Mouse (Mus musculus): ENCODE measurements at regions not wholly inside any gene's neighbourhood (a gene's known extent, or its start where the extent isn't known, plus 50 kb on each side); places are given as distances from the start of the nearest gene placed in this dataset.

DNA sequence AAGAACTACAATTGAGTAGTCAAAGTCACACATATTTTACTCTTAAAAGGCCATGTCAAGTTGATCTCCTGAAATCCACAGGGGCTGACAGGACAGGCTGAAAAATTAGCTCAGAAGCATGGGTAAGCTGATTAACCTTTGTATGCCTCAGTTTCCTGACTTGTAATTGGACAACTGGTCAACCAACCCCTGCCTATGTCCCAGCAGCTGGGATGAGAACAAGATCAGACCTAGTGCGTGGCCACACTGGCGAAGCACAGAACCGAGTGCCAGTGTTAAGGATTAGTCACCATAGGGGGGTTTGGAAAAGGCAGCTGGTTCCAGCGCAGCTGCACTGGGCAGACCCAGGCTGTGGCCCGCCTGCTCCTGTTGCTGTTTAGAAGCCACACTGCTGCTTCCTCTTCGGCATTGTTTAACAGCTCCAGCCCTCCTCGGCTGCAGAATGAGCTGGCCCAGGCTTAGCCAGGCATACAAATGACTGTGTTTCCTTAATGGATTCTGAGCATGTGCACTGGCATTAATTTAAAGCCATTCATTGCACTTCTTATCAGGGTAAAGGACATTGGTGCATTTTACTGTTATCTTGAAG, 120.1 kb upstream of the Dock1 start:
- H3K4me3 ChIP-seq (ENCODE audit: low read depth, low read length), result no peak overlapping the region
- no peaks in the 10 kb centered on the region for H3K27me3 ChIP-seq (ENCODE audit: control insufficient read depth, insufficient read depth, low read length)
- H3K9ac ChIP-seq (ENCODE audit: low read length), result no peak overlapping the region
- ATAC-seq (ENCODE audit: insufficient read depth, low FRiP score, low TSS enrichment) (no peak), DNase-seq (ENCODE audit: low spot score) (peak; percentile 33)
- no peaks in the 10 kb centered on the region for H3K4me1 ChIP-seq (ENCODE audit: control insufficient read depth, insufficient read depth, low read length)
- H3K36me3 ChIP-seq (ENCODE audit: control insufficient read depth, insufficient read depth, low read length), result no peaks in the 10 kb centered on the region
- H3K27ac ChIP-seq (ENCODE audit: low read depth, low read length), result no peak overlapping the region
- H3K9me3 ChIP-seq (ENCODE audit: control insufficient read depth, low read length), result no peaks in the 10 kb centered on the region
- 63% methylated on average over 7 of the region's 7 CpGs for WGBS
- H3K4me2 ChIP-seq (ENCODE audit: low read depth), result no peak overlapping the region

- Histone ChIP-seq H3K4me2 (ENCODE audit: low read depth) (no peak overlapping the region), H3K27me3 (ENCODE audit: control insufficient read depth, insufficient read depth, low read length) (no peaks in the 10 kb centered on the region), H3K4me1 (ENCODE audit: control insufficient read depth, insufficient read depth, low read length) (no peaks in the 10 kb centered on the region), H3K36me3 (ENCODE audit: control insufficient read depth, insufficient read depth, low read length) (no peaks in the 10 kb centered on the region), H3K4me3 (ENCODE audit: low read depth, low read length) (no peak overlapping the region), H3K9me3 (ENCODE audit: control insufficient read depth, low read length) (no peaks in the 10 kb centered on the region), H3K27ac (ENCODE audit: low read depth, low read length) (no peak overlapping the region), H3K9ac (ENCODE audit: low read length) (no peak overlapping the region)
- DNase-seq (ENCODE audit: low spot score) (no peak), ATAC-seq (ENCODE audit: insufficient read depth, low FRiP score, low TSS enrichment) (no peak)
- 79% methylated on average over 6 of the region's 6 CpGs for WGBS
Measured at GRCm38 (mm10) chr7:134552051-134552451, 118.4 kb upstream of the Dock1 start.

DNA sequence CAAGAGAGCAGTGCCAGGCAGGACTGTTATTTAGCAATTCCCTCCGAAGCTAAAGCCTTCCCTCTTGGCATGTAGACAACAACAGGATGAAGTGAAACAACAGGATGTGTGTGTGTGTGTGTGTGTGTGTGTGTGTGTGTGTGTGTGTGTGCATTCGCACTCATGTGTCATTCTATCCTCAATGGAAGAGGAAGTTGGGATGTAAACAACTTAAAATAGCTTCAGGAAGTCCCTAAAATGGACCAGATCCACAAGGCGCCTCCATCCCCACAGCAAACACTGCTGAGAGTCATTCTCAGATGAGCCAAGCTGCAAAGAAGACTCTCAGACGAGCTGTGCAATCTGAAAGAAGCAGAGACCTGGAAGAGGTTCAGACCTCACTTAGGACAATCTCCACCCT, 114.4 kb upstream of the Dock1 start:
- Histone ChIP-seq H3K4me1 (ENCODE audit: control insufficient read depth, insufficient read depth, low read length) (no peaks in the 10 kb centered on the region), H3K27ac (ENCODE audit: low read depth, low read length) (no peak overlapping the region), H3K4me2 (ENCODE audit: low read depth) (no peak overlapping the region), H3K9ac (ENCODE audit: low read length) (no peak overlapping the region), H3K36me3 (ENCODE audit: control insufficient read depth, insufficient read depth, low read length) (no peaks in the 10 kb centered on the region), H3K9me3 (ENCODE audit: control insufficient read depth, low read length) (no peaks in the 10 kb centered on the region), H3K4me3 (ENCODE audit: low read depth, low read length) (no peak overlapping the region), H3K27me3 (ENCODE audit: control insufficient read depth, insufficient read depth, low read length) (no peaks in the 10 kb centered on the region)
- ATAC-seq (ENCODE audit: insufficient read depth, low FRiP score, low TSS enrichment) (no peak), DNase-seq (ENCODE audit: low spot score) (no peak)
- WGBS, result 71% methylated on average over 4 of the region's 4 CpGs

GRCm38 (mm10) chr7:134566322-134566721, 104.1 kb upstream of the Dock1 start:
- no peaks in the 10 kb centered on the region for H3K9me3 ChIP-seq (ENCODE audit: control insufficient read depth, low read length)
- no peak overlapping the region for H3K4me3 ChIP-seq (ENCODE audit: low read depth, low read length)
- H3K9ac ChIP-seq (ENCODE audit: low read length), result no peak overlapping the region
- 68% methylated on average over 5 of the region's 5 CpGs for WGBS
- H3K4me1 ChIP-seq (ENCODE audit: control insufficient read depth, insufficient read depth, low read length), result no peaks in the 10 kb centered on the region
- ATAC-seq (ENCODE audit: insufficient read depth, low FRiP score, low TSS enrichment) (no peak), DNase-seq (ENCODE audit: low spot score) (peak; percentile 57)
- no peak overlapping the region for H3K4me2 ChIP-seq (ENCODE audit: low read depth)
- H3K27me3 ChIP-seq (ENCODE audit: control insufficient read depth, insufficient read depth, low read length), result no peaks in the 10 kb centered on the region
- H3K27ac ChIP-seq (ENCODE audit: low read depth, low read length), result no peak overlapping the region
- no peaks in the 10 kb centered on the region for H3K36me3 ChIP-seq (ENCODE audit: control insufficient read depth, insufficient read depth, low read length)

GRCm38 (mm10) chr7:134569247-134569646, 101.2 kb upstream of the Dock1 start:
- Histone ChIP-seq H3K9me3 (ENCODE audit: control insufficient read depth, low read length) (no peaks in the 10 kb centered on the region), H3K4me3 (ENCODE audit: low read depth, low read length) (no peak overlapping the region), H3K9ac (ENCODE audit: low read length) (no peak overlapping the region), H3K27ac (ENCODE audit: low read depth, low read length) (no peak overlapping the region), H3K4me2 (ENCODE audit: low read depth) (no peak overlapping the region), H3K27me3 (ENCODE audit: control insufficient read depth, insufficient read depth, low read length) (no peaks in the 10 kb centered on the region), H3K4me1 (ENCODE audit: control insufficient read depth, insufficient read depth, low read length) (no peaks in the 10 kb centered on the region), H3K36me3 (ENCODE audit: control insufficient read depth, insufficient read depth, low read length) (no peaks in the 10 kb centered on the region)
- DNase-seq (ENCODE audit: low spot score) (no peak), ATAC-seq (ENCODE audit: insufficient read depth, low FRiP score, low TSS enrichment) (no peak)
- WGBS, result 87% methylated on average over 3 of the region's 3 CpGs

DNA sequence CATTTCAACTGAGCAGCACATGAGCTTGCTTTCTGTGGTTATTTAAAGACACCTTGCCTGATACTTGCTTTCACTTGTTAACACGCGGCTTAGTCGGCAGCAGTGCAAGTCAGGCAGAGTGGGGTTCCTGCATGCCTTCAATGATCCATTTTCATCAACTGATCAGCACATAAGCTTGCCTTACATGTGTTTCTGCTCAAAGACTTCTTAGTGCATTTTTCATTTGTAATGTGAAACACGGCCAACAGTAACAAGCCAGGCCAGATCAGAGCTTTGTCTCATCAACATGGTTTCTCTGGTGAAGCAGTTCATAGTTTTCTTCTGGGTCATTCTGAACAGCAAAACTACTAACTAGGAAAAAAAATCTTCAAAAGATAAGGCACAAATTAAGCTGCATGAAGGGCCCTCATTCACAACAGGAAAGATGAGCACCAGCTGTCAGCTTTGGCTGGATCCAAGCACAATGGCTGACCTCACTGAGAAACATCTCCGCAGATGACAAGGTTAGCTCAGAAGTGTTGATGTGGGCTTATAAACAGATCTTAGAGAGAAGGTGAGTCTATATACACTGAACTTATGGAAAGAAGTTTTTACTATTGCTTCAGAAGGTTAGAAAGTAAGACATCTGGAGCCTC, 100.2 kb upstream of the Dock1 start:
- H3K27me3 ChIP-seq (ENCODE audit: control insufficient read depth, insufficient read depth, low read length), result no peaks in the 10 kb centered on the region
- no peak overlapping the region for H3K27ac ChIP-seq (ENCODE audit: low read depth, low read length)
- ATAC-seq (ENCODE audit: insufficient read depth, low FRiP score, low TSS enrichment) (no peak), DNase-seq (ENCODE audit: low spot score) (no peak)
- no peak overlapping the region for H3K4me3 ChIP-seq (ENCODE audit: low read depth, low read length)
- no peaks in the 10 kb centered on the region for H3K9me3 ChIP-seq (ENCODE audit: control insufficient read depth, low read length)
- no peaks in the 10 kb centered on the region for H3K36me3 ChIP-seq (ENCODE audit: control insufficient read depth, insufficient read depth, low read length)
- 92% methylated on average over 5 of the region's 5 CpGs for WGBS
- H3K9ac ChIP-seq (ENCODE audit: low read length), result no peak overlapping the region
- H3K4me1 ChIP-seq (ENCODE audit: control insufficient read depth, insufficient read depth, low read length), result no peaks in the 10 kb centered on the region
- no peak overlapping the region for H3K4me2 ChIP-seq (ENCODE audit: low read depth)

DNA sequence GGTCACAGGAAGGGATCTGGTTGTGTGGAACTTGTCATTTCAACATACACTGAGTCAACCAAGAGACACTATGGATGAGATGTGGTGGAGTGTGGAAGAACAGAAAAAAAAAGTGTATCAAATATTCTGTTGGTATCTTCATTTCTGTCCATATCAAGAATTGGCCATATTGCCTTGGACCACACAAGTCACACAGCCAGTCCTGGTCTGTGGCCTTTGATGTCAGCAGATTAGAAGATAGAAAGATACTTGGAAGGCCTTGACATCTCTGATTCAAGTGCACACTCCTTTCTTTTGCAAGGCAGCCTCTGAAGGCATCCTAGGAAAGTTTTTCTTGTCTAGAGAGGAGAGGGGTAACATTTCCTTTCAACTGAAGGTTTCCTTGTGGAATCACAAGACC, 88.7 kb upstream of the Dock1 start:
- DNase-seq (ENCODE audit: low spot score), result no peak
- H3K4me1 ChIP-seq (ENCODE audit: control insufficient read depth, insufficient read depth, low read length), result no peaks in the 10 kb centered on the region
- H3K27me3 ChIP-seq (ENCODE audit: control insufficient read depth, insufficient read depth, low read length), result no peaks in the 10 kb centered on the region
- H3K4me3 ChIP-seq (ENCODE audit: low read depth, low read length), result no peak overlapping the region
- H3K9me3 ChIP-seq (ENCODE audit: control insufficient read depth, low read length), result no peaks in the 10 kb centered on the region
- H3K36me3 ChIP-seq (ENCODE audit: control insufficient read depth, insufficient read depth, low read length), result no peaks in the 10 kb centered on the region
- no peak overlapping the region for H3K4me2 ChIP-seq (ENCODE audit: low read depth)
- no peak overlapping the region for H3K27ac ChIP-seq (ENCODE audit: low read depth, low read length)
- no peak overlapping the region for H3K9ac ChIP-seq (ENCODE audit: low read length)
- ATAC-seq (ENCODE audit: insufficient read depth, low FRiP score, low TSS enrichment), result no peak

DNA sequence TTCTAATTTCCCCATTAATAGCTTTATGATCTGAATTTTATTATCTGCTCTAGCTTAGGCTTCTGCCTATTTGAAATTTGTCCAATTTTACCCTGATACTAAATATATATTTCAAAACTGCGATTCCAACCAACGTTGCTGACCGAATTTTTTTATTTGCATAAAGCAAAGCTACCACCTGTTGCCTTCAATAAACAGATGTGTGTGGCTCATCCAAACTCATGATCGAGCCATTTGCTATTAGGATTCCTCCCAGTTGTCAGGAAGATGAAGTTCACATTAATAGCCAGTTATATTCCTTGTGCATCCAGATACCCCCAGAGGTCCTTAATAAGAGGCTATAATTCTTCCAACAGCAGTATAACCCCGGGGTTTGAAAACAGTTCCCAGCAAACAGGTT, 85.0 kb upstream of the Dock1 start:
- Histone ChIP-seq H3K4me3 (ENCODE audit: low read depth, low read length) (no peak overlapping the region), H3K9ac (ENCODE audit: low read length) (no peak overlapping the region), H3K27ac (ENCODE audit: low read depth, low read length) (no peak overlapping the region), H3K4me1 (ENCODE audit: control insufficient read depth, insufficient read depth, low read length) (no peaks in the 10 kb centered on the region), H3K27me3 (ENCODE audit: control insufficient read depth, insufficient read depth, low read length) (no peaks in the 10 kb centered on the region), H3K36me3 (ENCODE audit: control insufficient read depth, insufficient read depth, low read length) (no peaks in the 10 kb centered on the region), H3K4me2 (ENCODE audit: low read depth) (no peak overlapping the region), H3K9me3 (ENCODE audit: control insufficient read depth, low read length) (no peaks in the 10 kb centered on the region)
- no peak for DNase-seq (ENCODE audit: low spot score)
- no peak for ATAC-seq (ENCODE audit: insufficient read depth, low FRiP score, low TSS enrichment)
- WGBS, result 87% methylated on average over 5 of the region's 5 CpGs

DNA sequence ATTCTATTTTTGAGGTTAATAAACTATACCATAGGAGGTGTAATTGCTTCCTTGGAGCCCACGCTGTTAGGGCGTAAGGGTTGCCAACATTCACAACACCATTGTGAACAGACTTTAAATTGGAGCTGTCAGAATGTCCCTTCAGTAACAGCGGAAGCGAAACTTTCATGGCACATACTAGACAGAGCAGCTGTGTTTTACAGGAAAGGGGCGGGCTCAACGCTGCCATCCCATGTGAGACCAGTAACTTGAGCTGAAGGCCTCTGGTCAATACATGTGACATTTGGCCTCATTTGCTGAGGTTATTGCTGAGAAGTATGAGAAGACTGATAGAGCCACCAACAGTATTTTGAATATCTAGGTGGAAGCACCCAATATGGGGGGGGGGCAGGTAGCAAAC, 83.5 kb upstream of the Dock1 start:
- Histone ChIP-seq H3K27me3 (ENCODE audit: control insufficient read depth, insufficient read depth, low read length) (no peaks in the 10 kb centered on the region), H3K9me3 (ENCODE audit: control insufficient read depth, low read length) (no peaks in the 10 kb centered on the region), H3K4me3 (ENCODE audit: low read depth, low read length) (no peak overlapping the region), H3K36me3 (ENCODE audit: control insufficient read depth, insufficient read depth, low read length) (no peaks in the 10 kb centered on the region), H3K9ac (ENCODE audit: low read length) (no peak overlapping the region), H3K27ac (ENCODE audit: low read depth, low read length) (no peak overlapping the region), H3K4me1 (ENCODE audit: control insufficient read depth, insufficient read depth, low read length) (no peaks in the 10 kb centered on the region), H3K4me2 (ENCODE audit: low read depth) (no peak overlapping the region)
- no peak for ATAC-seq (ENCODE audit: insufficient read depth, low FRiP score, low TSS enrichment)
- DNase-seq (ENCODE audit: low spot score), result no peak
- 91% methylated on average over 6 of the region's 6 CpGs for WGBS

All from neural tube, embryonic 11.5 days (tissue).